Mouse (Mus musculus) MEL (cell line): Measurements from ENCODE around the gene Nfasc. TPM values are rescaled to one million over a fixed set of nuclear protein-coding genes. Genes with fewer than 3 reads are reported as not detected.

Experiments used
- DNase-seq: peaks from one replicate; pipeline ENCODE4 v3.0.0; 2011; ENCODE audit warnings: low read depth, low spot score
- H3K27ac ChIP-seq: 2 replicates; pipeline ENCODE4 v1.5.1; 2012; ENCODE audit warnings: low read depth, mild to moderate bottlenecking, control low read depth, low read length, moderate library complexity; ENCODE audit not compliant: control insufficient read depth
- H3K27me3 ChIP-seq, 2 experiments: fragments of 150-350 bp in 1 of 2; sonication (generic) in 1 of 2; 2 replicates each; pipeline ENCODE4 v1.6.1; 2012; ENCODE audit warnings: low read length in 2 of 2, mild to moderate bottlenecking in 2 of 2, improper control_type of control experiment in 1 of 2, moderate library complexity in 1 of 2; ENCODE audit not compliant: insufficient read depth in 2 of 2, control insufficient read depth in 1 of 2
- H3K36me3 ChIP-seq, 2 experiments: 2 replicates each; pipeline ENCODE4 v1.6.1; 2012 to 2014; ENCODE audit warnings: low read length in 2 of 2, improper control_type of control experiment in 1 of 2, inconsistent platforms in 1 of 2, mild to moderate bottlenecking in 1 of 2; ENCODE audit not compliant: insufficient read depth in 2 of 2, control insufficient read depth in 1 of 2
- H3K4me1 ChIP-seq, 2 experiments: fragments of 150-350 bp in 1 of 2; sonication (generic) in 1 of 2; 2 replicates each; pipeline ENCODE4 v1.6.1; 2012; ENCODE audit warnings: low read length in 2 of 2, improper control_type of control experiment in 1 of 2, mild to moderate bottlenecking in 1 of 2; ENCODE audit not compliant: insufficient read depth in 2 of 2, control insufficient read depth in 1 of 2
- H3K4me3 ChIP-seq, 2 experiments: fragments of 150-350 bp in 1 of 2; sonication (generic) in 1 of 2; 2 replicates each; pipeline ENCODE4 v1.5.1; 2012; ENCODE audit warnings: low read depth in 2 of 2, low read length in 2 of 2, mild to moderate bottlenecking in 2 of 2, moderate library complexity in 2 of 2, control low read depth in 1 of 2, improper control_type of control experiment in 1 of 2; ENCODE audit not compliant: control insufficient read depth in 1 of 2, insufficient read depth in 1 of 2
- H3K79me2 ChIP-seq: 2 replicates; pipeline ENCODE4 v1.6.1; 2012; ENCODE audit warnings: mild to moderate bottlenecking, low read length, moderate library complexity; ENCODE audit not compliant: control insufficient read depth, poor library complexity, insufficient read depth
- H3K9ac ChIP-seq: 2 replicates; pipeline ENCODE4 v1.6.1; 2012; ENCODE audit warnings: low read depth, mild to moderate bottlenecking, control low read depth, low read length, moderate library complexity; ENCODE audit not compliant: control insufficient read depth, poor library complexity, severe bottlenecking
- H3K9me3 ChIP-seq: fragments of 150-350 bp; sonication (generic); replicated peaks from 2 replicates; pipeline ENCODE4 v1.6.1; 2012; ENCODE audit warnings: mild to moderate bottlenecking, low read length, improper control_type of control experiment, moderate library complexity; ENCODE audit not compliant: insufficient read depth
- BHLHE40 ChIP-seq: IDR thresholded peaks from 2 replicates; pipeline ENCODE4 v1.6.1; 2012; ENCODE audit warnings: low read depth, mild to moderate bottlenecking, inconsistent platforms, low read length, improper control_type of control experiment, borderline replicate concordance
- CHD1 ChIP-seq: IDR thresholded peaks from 2 replicates; pipeline ENCODE4 v1.6.1; 2012; ENCODE audit warnings: low read depth, mild to moderate bottlenecking, inconsistent platforms, low read length, improper control_type of control experiment
- CTCF ChIP-seq, 3 experiments: IDR thresholded peaks in 2 of 3; conservative IDR thresholded peaks in 1 of 3; 2 replicates each; pipeline ENCODE4 v1.5.1; 2011 to 2012; ENCODE audit warnings: low read length in 3 of 3, low read depth in 2 of 3, mild to moderate bottlenecking in 2 of 3, improper control_type of control experiment in 1 of 3, inconsistent platforms in 1 of 3, mixed read lengths in 1 of 3, moderate library complexity in 1 of 3; ENCODE audit not compliant: control insufficient read depth in 1 of 3, insufficient read depth in 1 of 3, poor library complexity in 1 of 3, severe bottlenecking in 1 of 3
- E2F4 ChIP-seq: IDR thresholded peaks from 2 replicates; pipeline ENCODE4 v1.6.1; 2011; ENCODE audit warnings: low read depth, low read length, improper control_type of control experiment, borderline replicate concordance
- ELF1 ChIP-seq: IDR thresholded peaks from 2 replicates; pipeline ENCODE4 v1.6.1; 2014; ENCODE audit warnings: low read depth, mild to moderate bottlenecking, inconsistent platforms, low read length, improper control_type of control experiment, moderate library complexity
- EP300 ChIP-seq, 2 experiments: IDR thresholded peaks; 2 replicates each; pipeline ENCODE4 v1.6.1; 2011; ENCODE audit warnings: improper control_type of control experiment in 2 of 2, low read length in 2 of 2, low read depth in 1 of 2, mild to moderate bottlenecking in 1 of 2
- ETS1 ChIP-seq: IDR thresholded peaks from 2 replicates; pipeline ENCODE4 v1.6.1; 2012; ENCODE audit warnings: low read depth, mild to moderate bottlenecking, inconsistent platforms, low read length, improper control_type of control experiment, moderate library complexity
- GABPA ChIP-seq: IDR thresholded peaks from 2 replicates; pipeline ENCODE4 v1.6.1; 2012; ENCODE audit warnings: low read depth, mild to moderate bottlenecking, inconsistent platforms, low read length, improper control_type of control experiment, moderate library complexity
- GATA1 ChIP-seq: IDR thresholded peaks from 2 replicates; pipeline ENCODE4 v1.6.1; 2011; ENCODE audit warnings: low read depth, low read length, improper control_type of control experiment
- HCFC1 ChIP-seq: IDR thresholded peaks from 2 replicates; pipeline ENCODE4 v1.6.1; 2012; ENCODE audit warnings: low read depth, mild to moderate bottlenecking, inconsistent platforms, low read length, improper control_type of control experiment, moderate library complexity
- JUND ChIP-seq: IDR thresholded peaks from 2 replicates; pipeline ENCODE4 v1.6.1; 2011; ENCODE audit warnings: low read depth, mild to moderate bottlenecking, improper control_type of control experiment, low read length
- KAT2A ChIP-seq: conservative IDR thresholded peaks from 2 replicates; pipeline ENCODE4 v1.6.1; 2012; ENCODE audit warnings: low read depth, low read length, improper control_type of control experiment, inconsistent platforms
- MAX ChIP-seq: IDR thresholded peaks from 2 replicates; pipeline ENCODE4 v1.6.1; 2011; ENCODE audit warnings: low read length, improper control_type of control experiment
- MAZ ChIP-seq: IDR thresholded peaks from 2 replicates; pipeline ENCODE4 v1.6.1; 2012; ENCODE audit warnings: low read depth, mild to moderate bottlenecking, inconsistent platforms, low read length, improper control_type of control experiment
- MEF2A ChIP-seq: IDR thresholded peaks from 2 replicates; pipeline ENCODE4 v1.6.1; 2014; ENCODE audit warnings: low read depth, mild to moderate bottlenecking, inconsistent platforms, low read length, improper control_type of control experiment; ENCODE audit not compliant: poor library complexity, insufficient replicate concordance, severe bottlenecking; ENCODE audit errors: extremely low read depth
- MXI1 ChIP-seq: IDR thresholded peaks from 2 replicates; pipeline ENCODE4 v1.6.1; 2011; ENCODE audit warnings: mild to moderate bottlenecking, low read depth, low read length, improper control_type of control experiment
- MYC ChIP-seq: IDR thresholded peaks from 2 replicates; pipeline ENCODE4 v1.6.1; 2011; ENCODE audit warnings: low read depth, mild to moderate bottlenecking, low read length, improper control_type of control experiment, moderate library complexity
- NELFE ChIP-seq: IDR thresholded peaks from 2 replicates; pipeline ENCODE4 v1.6.1; 2011; ENCODE audit warnings: low read depth, low read length, improper control_type of control experiment
- POLR2AphosphoS2 ChIP-seq: IDR thresholded peaks from 2 replicates; pipeline ENCODE4 v1.6.1; 2011; ENCODE audit warnings: low read length, improper control_type of control experiment
- POLR2AphosphoS5 ChIP-seq: IDR thresholded peaks from 2 replicates; pipeline ENCODE4 v1.6.1; 2012; ENCODE audit warnings: low read depth, borderline replicate concordance, mild to moderate bottlenecking, inconsistent platforms, low read length, moderate library complexity, mixed read lengths
- RAD21 ChIP-seq: IDR thresholded peaks from 2 replicates; pipeline ENCODE4 v1.6.1; 2011; ENCODE audit warnings: mild to moderate bottlenecking, low read depth, low read length, improper control_type of control experiment
- SIN3A ChIP-seq: IDR thresholded peaks from 2 replicates; pipeline ENCODE4 v1.6.1; 2012; ENCODE audit warnings: low read length, improper control_type of control experiment, inconsistent platforms
- SMC3 ChIP-seq: IDR thresholded peaks from 2 replicates; pipeline ENCODE4 v1.6.1; 2011; ENCODE audit warnings: low read depth, low read length, improper control_type of control experiment
- TAL1 ChIP-seq: IDR thresholded peaks from 2 replicates; pipeline ENCODE4 v1.6.1; 2012; ENCODE audit warnings: mild to moderate bottlenecking, inconsistent platforms, low read length, moderate library complexity, mixed read lengths
- TCF12 ChIP-seq: IDR thresholded peaks from 2 replicates; pipeline ENCODE4 v1.6.1; 2014; ENCODE audit warnings: low read depth, mild to moderate bottlenecking, inconsistent platforms, low read length, improper control_type of control experiment, moderate library complexity
- UBTF ChIP-seq: IDR thresholded peaks from 2 replicates; pipeline ENCODE4 v1.6.1; 2012; ENCODE audit warnings: low read depth, mild to moderate bottlenecking, inconsistent platforms, low read length, improper control_type of control experiment, moderate library complexity, borderline replicate concordance; ENCODE audit not compliant: insufficient read depth
- USF1 ChIP-seq: IDR thresholded peaks from 2 replicates; pipeline ENCODE4 v1.6.1; 2014; ENCODE audit warnings: low read depth, mild to moderate bottlenecking, inconsistent platforms, low read length, improper control_type of control experiment, moderate library complexity
- USF2 ChIP-seq, 2 experiments: IDR thresholded peaks; 2 replicates each; pipeline ENCODE4 v1.6.1; 2011 to 2012; ENCODE audit warnings: improper control_type of control experiment in 2 of 2, low read length in 2 of 2, borderline replicate concordance in 1 of 2, inconsistent platforms in 1 of 2, low read depth in 1 of 2, mild to moderate bottlenecking in 1 of 2; ENCODE audit not compliant: insufficient read depth in 1 of 2
- ZC3H11A ChIP-seq: IDR thresholded peaks from 2 replicates; pipeline ENCODE4 v1.6.1; 2012; ENCODE audit warnings: low read depth, mild to moderate bottlenecking, inconsistent platforms, low read length, improper control_type of control experiment
- ZMIZ1 ChIP-seq: IDR thresholded peaks from 2 replicates; pipeline ENCODE4 v1.6.1; 2012; ENCODE audit warnings: low read depth, mild to moderate bottlenecking, inconsistent platforms, low read length, improper control_type of control experiment, moderate library complexity
- ZNF384 ChIP-seq: IDR thresholded peaks from 2 replicates; pipeline ENCODE4 v1.6.1; 2012; ENCODE audit warnings: low read depth, mild to moderate bottlenecking, inconsistent platforms, low read length, improper control_type of control experiment
- polyA plus RNA-seq, 2 experiments: library from polyadenylated mRNA; stranded (reverse) in 1 of 2; unstranded in 1 of 2; fragments of >175 nt in 1 of 2; fragments of >200 nt in 1 of 2; gene quantifications; 2 replicates each; pipeline versions ENCODE4 v1.2.1 to v1.2.4; 2012; ENCODE audit warnings: low replicate concordance in 2 of 2, low read depth in 1 of 2; ENCODE audit not compliant: insufficient read length in 2 of 2, insufficient read depth in 1 of 2, missing spikeins in 1 of 2
- total RNA-seq: library from RNA; depleted of rRNA; stranded (reverse); fragments of 300-350 nt; gene quantifications from 2 replicates; pipeline ENCODE4 v1.2.3, GENCODE M21; 2012

Nfasc gene
- total and polyA plus RNA-seq, 3 experiments: not detected

GRCm38 (mm10) chr1:132647958-132648357 lies 93.6 kb downstream of the Nfasc start:
- Histone ChIP-seq H3K27ac (no peak overlapping the region), H3K9me3 (no peaks in the 10 kb centered on the region), H3K36me3 (no peaks in the 10 kb centered on the region), H3K4me3 (no peak overlapping the region), H3K27me3 (peaks cover 0 to 12% of the 10 kb centered on the region in 2 experiments; a peak in 3 of 4 replicates), H3K4me1 (no peaks in the 10 kb centered on the region), H3K9ac (no peak overlapping the region), H3K79me2 (no peaks in the 10 kb centered on the region)
- TF ChIP-seq GABPA (no peak), BHLHE40 (no peak), ETS1 (no peak), MAX (no peak), SMC3 (no peak), MXI1 (no peak), HCFC1 (no peak), CHD1 (no peak), SIN3A (no peak), MEF2A (no peak), NELFE (no peak), ZMIZ1 (no peak), UBTF (no peak), TCF12 (no peak), TAL1 (no peak), ZC3H11A (no peak), KAT2A (no peak), MYC (no peak), MAZ (no peak), POLR2AphosphoS5 (no peak)
- no peak for DNase-seq

GRCm38 (mm10) chr1:132641049-132641795 lies 100.4 kb downstream of the Nfasc start:
- Histone ChIP-seq H3K36me3 (no peaks in the 10 kb centered on the region), H3K27ac (no peak overlapping the region), H3K9ac (no peak overlapping the region), H3K79me2 (no peaks in the 10 kb centered on the region), H3K9me3 (no peaks in the 10 kb centered on the region), H3K4me3 (no peak overlapping the region), H3K27me3 (peaks cover 8 to 20% of the 10 kb centered on the region in 2 experiments), H3K4me1 (no peaks in the 10 kb centered on the region)
- DNase-seq: peak; percentile 35
- TF ChIP-seq CTCF (IDR thresholded peaks at IDR 0.05 in 2 of 3, conservative IDR thresholded peaks at IDR 0.05 in 1 of 3; ENCODE audit: control insufficient read depth in 1 of 3, insufficient read depth in 1 of 3, low read depth in 2 of 3, low read length in 3 of 3, poor library complexity in 1 of 3, severe bottlenecking in 1 of 3) (no peak), GATA1 (no peak), SMC3 (no peak), RAD21 (no peak), TAL1 (no peak), SIN3A (no peak), JUND (no peak), MAX (no peak), EP300 (IDR thresholded peaks at IDR 0.05; ENCODE audit: low read depth in 1 of 2, low read length in 2 of 2) (no peak), ZC3H11A (no peak), MEF2A (no peak), E2F4 (no peak), GABPA (no peak), ZNF384 (no peak), MXI1 (no peak), USF2 (IDR thresholded peaks at IDR 0.05; ENCODE audit: borderline replicate concordance in 1 of 2, insufficient read depth in 1 of 2, low read depth in 1 of 2, low read length in 2 of 2) (no peak), ELF1 (no peak), KAT2A (no peak), USF1 (no peak), POLR2AphosphoS2 (no peak)
